Mouse (Mus musculus) kidney, adult 8-10 months (tissue): ENCODE results near the gene Il1rn.

Experiments
- DNase-seq, 2 experiments: peaks; one replicate each; pipeline ENCODE4 v3.0.0; 2022

Il1rn gene

GRCm38 (mm10) chr2:24382456-24383230, 46.0 kb downstream of the Il1rn start:
- DNase-seq = no peak

- no peak for DNase-seq
Measured at GRCm38 (mm10) chr2:24383636-24384035, 47.0 kb downstream of the Il1rn start.

DNA sequence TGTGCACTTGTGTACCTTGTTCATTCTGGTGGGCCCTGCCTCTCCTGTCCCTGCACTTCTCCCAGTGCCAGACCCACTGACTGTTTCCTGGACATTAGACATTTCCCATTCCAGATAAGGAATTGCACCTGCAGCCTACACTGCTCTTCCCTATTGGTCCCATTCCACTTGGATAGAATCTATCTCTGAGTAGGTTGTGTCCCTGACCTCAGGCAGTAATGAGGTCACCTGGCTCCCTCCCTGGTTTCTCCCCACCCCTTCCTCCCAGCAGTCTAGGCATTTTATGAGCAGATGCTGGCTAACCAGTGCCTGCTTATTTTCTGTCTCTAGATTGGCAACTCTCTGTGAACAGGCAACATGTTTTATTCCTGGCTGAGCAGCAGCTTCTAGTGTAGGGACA, 47.7 kb downstream of the Il1rn start:
- DNase-seq = no peak

DNA sequence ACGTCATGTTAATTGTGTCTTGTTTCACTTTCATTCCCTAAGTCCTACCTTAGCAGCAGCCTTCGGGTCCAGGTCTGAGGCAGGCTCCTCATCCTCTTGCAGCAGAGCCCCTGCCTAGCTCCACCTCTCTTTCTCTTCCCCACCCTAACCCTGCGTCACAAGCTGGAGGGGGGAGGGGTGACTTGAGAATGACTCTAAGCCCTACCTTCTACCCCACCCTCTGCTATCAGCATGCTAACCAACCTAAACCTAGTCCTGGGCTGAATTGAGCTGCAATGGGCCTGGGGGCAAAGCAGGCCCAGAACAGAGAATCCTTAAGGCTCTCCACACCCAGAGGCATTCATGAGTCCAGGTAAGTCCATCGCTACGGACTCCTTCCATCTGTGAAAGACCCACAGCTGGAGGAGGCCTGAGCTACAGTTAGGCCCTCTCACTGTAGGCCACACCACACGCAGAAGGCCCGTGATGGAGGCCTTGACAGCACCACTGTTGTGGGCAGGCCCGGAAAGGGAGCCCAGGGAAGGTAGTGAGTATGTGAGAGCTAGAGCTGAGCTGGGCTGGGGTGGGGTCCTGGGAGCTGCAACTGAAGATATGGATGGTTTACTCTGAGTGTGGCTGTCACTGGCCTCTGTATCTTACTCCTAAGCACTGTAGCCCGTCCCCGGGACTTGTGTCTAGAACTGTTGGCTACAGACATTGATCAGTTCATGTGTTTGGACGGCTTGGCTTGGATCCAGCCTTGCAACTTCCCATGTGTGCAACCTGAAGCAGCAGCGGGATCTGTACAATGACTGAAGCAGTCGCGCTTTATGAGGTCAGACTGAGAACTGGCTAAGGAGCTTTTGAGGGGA, 48.7 kb downstream of the Il1rn start:
- DNase-seq = no peak

DNA sequence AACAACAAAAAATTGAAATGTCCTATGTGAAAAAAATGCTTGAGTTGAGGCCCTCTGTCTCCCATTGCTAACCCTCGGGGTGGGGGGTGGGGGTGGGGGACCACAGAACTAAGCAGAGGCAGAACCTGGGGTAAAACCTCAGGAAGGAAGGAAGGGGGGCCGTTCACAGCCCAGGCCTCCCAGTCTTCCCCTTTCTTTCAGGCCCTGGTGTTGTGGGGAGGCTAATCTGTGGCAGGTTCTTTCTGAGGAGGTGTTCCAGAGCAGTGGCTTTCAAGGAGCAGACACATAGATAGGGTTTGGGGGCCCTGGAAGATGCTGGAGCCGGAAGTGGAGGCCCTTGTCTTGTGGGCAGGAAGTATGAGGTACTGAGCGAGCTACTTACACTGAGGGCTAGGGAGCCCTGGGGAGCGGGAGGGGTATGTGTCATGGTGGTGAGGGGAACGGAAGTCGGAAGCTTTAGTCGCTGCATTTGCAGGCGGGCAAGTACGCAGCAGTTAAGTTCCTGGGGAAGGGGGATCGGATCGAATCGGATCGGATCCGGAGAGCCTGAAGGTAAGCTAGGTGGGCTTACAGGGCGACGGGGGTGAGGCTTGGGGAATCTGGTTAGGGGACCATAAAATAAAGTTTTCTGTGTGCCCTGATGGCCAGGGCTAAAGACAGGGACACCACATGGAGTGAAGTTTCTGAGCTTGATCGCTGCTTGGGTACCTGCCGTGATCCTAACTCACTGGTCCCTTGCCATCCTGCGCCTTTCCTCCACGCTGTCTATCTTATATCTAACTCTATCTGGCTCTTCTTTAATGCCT, 49.7 kb downstream of the Il1rn start:
- DNase-seq = no peak

DNA sequence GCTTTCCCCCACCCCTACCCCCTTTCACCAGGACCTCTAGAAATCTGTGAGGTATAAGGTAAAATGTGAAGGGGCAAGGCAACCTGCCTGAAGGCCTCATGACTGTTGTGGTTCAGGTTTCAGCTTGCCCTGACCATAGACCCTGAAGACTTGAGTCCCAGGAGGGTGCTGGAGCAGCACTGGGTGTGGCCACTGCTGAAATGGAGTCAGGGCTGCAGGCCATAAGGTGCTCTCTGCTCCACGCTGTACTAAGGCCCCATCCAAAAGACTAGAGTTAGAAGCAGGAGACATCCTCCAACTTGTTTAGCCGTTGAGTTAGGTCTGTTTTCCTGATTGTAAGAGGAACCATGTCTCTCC, 50.3 kb downstream of the Il1rn start:
- DNase-seq = no peak

- no peak for DNase-seq
Measured at GRCm38 (mm10) chr2:24387361-24388283, 51.0 kb downstream of the Il1rn start.

GRCm38 (mm10) chr2:24393251-24393650, 56.6 kb downstream of the Il1rn start:
- no peak for DNase-seq

DNA sequence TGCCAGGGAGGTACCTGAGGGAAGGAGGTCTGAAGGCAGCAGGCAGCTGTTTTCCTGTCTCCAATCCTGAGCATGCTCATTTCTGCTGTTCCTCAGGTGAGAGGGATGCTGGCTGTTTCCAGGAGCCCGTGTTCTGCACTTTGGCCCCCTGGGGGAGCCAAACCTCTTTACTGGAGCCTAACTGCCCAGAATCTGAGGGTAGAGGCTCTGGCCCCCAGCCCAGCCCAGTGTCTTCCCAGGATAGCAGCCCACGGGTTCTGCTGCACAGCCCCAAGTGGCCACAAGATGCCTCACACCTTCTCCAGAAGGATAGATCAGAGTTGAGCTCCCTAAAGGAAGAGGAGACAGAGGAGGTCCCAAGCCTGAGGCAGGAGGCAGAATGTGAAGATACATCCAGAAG, 60.5 kb downstream of the Il1rn start:
- no peak for DNase-seq

DNA sequence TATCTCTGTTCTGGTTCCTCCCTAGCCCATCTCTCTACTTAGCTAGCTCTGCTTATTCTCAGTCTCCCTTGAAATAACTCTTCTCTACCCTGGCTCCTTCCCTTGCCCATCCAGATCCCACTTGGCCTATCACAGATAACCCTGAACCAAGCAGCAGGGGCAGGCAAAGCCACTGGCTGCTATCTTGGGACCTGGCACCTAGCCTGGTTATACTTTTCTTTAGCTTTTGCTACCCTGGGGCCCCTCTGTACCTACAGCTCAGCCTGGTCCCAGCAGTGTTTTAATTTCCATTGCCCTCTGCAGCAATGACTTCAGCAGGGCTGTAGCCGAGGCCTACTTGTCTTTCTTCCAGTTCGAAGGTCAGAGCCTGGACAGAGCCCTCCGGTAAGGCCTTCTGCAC, 64.1 kb downstream of the Il1rn start:
- no peak for DNase-seq
